Mouse (Mus musculus): ENCODE measurements at regions not wholly inside any gene's neighbourhood (a gene's known extent, or its start where the extent isn't known, plus 50 kb on each side); places are given as distances from the start of the nearest gene placed in this dataset.

DNA sequence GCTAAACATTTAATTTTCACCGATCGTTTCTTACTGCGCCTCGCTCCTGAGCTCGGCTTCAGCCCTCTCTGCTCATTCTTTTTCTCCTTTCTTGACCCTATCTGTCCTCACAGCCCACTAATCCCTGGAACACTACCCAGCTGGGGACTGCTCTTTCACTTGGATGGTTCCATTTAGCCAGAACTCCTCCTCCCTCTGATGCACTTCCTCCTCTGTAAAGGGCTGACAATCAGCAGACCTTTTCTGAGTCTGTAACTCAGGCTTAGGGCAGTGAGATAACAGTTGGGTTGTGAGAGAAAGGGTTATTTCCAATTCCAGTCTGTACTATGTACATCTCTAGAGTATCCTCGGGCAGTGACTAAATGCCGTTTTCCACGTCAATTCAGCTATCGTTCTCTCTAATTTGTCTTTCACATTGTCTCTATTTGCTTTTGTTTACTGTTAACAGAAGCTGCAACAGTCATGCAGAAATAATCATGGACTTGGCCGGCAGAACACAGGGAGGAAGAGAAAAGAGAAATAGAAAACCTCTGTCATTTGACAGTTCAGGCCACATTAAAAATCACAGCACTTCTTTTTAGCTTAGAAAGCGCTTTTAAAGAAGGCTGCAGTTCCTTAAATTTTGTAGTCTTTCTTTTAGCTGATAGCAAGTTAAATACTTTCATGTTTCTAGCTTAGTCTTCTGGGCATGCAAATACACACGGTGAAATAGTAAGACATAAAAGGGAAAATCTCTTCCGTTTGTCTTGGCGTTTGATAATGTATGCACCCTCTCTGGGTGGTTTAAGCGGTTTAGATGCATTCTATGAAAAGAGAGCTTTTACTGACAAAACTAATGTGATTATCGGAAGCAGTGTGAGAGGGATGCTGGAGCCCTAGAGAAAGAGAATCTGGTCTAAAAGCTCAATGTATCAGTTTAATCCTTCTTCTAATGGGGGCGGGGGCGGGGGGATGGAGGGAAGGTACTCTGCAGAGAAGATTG is 94.7 kb upstream of the Fam181b start:
- no peak for DNase-seq (ENCODE audit: low spot score in 2 of 2)

DNA sequence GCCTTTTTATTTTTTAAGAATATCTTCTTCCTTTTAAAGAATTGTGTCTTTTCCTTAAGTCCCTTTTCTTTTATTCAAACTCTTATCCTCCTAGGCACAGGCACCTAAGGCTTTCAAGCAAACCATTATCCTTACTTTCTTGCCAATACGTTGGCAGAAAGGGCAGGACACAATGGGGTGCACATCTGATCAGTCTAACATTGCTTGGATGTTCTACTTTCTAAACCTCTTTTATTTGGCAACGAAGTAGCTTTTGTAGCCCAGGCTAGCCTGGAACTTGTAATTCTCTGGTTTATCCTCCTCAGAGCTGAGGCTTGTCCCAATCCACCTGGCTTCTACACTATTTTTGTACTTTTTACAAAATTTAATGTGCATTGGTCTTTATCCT is 94.0 kb upstream of the Fam181b start:
- no peak for DNase-seq (ENCODE audit: low spot score in 2 of 2)

DNA sequence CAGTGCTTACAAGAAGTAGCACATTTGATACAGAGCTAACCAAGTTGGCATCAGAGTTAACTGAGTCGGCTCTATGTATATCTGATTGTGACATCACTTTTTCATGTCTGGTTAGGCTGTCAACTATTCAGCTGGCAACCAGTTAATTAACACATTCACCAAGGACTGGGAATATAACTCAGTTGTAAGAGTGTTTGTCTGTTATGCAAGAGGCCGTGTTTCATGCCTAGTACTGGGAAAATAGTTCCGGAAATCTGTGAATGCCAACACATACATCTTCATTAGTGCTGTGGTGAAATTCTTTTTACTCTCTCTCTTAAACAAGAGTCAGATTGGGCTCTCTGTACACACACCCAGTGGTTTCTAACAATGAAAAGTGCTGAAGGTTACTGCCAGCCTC is 80.8 kb upstream of the Fam181b start:
- DNase-seq (ENCODE audit: low spot score in 2 of 2) = no peak

DNA sequence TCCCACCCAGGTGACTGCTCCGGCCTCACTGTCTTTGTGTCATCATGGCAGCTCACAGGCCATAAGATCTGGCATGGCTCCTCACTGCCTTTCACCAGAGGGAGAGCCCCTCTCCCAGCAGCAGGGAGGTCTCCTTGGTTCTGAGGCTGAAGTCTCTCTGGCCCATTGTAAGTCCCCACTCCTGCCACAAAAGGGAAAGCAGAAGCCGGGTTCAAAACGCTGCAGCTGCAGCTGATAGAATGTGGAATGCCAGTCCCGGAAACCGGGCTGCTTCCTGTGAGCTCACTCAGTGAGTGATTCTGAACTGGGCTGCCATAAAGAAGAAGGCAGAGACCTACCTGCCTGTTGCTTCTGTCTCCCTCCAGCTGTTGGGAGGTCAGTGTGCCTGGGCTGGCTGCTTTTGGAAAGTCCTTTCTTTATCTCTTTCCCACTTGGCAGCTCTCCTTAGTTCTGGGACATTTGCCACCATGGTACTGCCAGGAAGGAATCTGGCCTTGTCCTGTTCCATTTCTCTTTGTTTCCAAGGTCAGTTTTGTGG is 72.9 kb upstream of the Fam181b start:
- peak; percentile 14 to 35 for DNase-seq (ENCODE audit: low spot score in 2 of 2)

DNA sequence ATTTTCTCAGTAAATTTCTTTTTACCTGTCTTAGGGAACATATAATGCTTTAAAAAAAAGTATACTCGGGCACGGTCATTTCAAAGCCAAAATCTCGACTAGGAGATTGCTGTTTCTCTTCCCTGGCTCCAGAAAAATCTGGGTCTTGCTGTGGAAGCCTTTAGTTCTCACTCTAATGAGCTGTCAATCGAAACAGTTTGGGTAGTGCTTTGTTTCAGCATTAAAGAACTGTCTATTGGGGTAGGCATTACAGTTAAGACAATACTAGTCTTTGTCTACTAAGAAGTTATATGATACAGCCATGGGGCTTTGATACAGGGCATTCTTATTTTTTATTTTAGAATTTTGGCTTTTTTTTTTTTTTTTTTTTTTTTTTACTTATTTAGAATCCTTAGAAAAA is 71.9 kb upstream of the Fam181b start:
- DNase-seq (ENCODE audit: low spot score in 2 of 2) = no peak

DNA sequence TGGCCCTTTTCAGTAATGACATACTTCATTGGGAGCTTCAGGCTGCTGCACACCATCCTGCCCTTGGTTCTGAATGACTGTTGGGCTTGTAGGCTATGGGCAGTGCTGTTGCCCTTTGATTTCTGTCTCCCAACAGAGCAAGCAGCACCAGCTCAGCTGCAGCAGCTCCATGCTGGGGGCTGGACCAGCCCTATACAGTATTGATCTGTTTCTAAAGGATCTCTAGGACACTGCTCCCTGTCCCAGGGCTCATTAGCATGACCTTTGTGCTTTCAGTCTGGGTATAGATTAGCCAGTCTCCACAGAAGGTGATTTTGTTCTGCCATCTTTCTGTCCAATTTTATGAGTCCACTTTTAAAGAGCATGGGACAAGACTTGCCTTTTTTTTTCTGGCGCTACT is 60.3 kb upstream of the Fam181b start:
- no peak for DNase-seq (ENCODE audit: low spot score in 2 of 2)

DNA sequence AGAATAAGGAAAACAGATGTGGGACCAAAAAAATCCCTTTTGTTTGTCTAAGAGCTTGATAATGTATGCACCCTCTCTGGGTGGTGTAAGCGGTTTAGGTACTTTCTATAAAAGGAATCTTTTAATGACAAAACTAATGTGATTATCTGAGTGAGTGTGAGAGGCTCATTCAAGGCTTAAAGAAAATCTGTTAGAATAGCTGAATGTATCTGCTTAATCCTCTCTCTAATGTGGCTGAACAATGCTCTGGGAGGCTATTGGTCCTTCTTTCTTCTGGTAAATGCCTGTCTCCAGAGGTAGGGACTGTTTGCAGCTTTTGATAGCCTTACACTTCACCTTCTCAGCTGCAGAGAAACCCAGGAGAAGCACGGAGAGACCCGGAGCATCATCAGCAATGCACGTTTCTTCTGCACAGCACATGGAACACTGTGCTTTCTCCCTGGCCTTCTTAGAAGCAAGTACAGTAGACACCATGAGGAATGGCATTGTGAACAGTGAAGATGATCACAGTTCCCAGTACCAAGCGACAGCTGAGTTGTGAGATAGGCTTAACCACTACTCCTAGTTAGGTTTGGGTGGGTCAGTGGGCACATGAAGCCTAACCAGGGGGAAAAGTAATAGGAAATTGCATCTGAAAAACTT is 56.1 kb upstream of the Fam181b start:
- no peak for DNase-seq (ENCODE audit: low spot score in 2 of 2)

DNA sequence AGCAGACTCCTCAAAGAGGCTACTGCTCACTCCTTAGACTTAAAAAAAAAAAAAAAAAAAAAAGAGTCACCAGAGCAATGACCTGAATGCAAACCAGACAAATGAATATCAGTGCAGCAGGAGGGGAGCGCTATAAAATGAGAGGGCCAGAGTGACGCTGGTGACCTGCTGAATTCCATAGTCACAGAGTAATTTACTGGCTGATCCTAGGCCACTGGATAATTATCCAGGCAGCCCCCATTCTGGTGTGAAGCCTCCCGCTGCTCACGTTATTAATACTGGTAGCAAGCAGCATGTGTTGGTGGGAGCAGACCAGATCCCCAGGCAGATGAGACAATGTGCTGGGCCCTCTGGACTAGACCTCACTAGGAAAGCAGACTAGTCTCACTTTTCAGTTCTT is 53.4 kb upstream of the Fam181b start:
- no peak for DNase-seq (ENCODE audit: low spot score in 2 of 2)
